Mouse (Mus musculus): Measurements from ENCODE around the gene Rnf216. TPM values are rescaled to one million over a fixed set of nuclear protein-coding genes. Genes with fewer than 3 reads are reported as not detected.

Gene Rnf216
- polyA plus RNA-seq, 1 experiment from 2014 or later, result 46.9 TPM

- H3K4me2 ChIP-seq, result peak overlapping the region; percentile 76
- peak overlapping the region; percentile 98 for H3K27ac ChIP-seq
- H3K36me3 ChIP-seq, result peaks cover 27% of the 10 kb centered on the region
- H3K4me3 ChIP-seq (replicated peaks), result peak overlapping the region; percentile 60
- H3K9ac ChIP-seq, result peak overlapping the region; percentile 84
- WGBS, result 6% methylated on average over 13 of the region's 13 CpGs
- H3K9me3 ChIP-seq (replicated peaks), result no peaks in the 10 kb centered on the region
- ATAC-seq (replicated peaks; ENCODE audit: low FRiP score), result peak; percentile 10; the same call in 1 of the 2 replicates
- H3K27me3 ChIP-seq, result no peaks in the 10 kb centered on the region
- H3K4me1 ChIP-seq, result peaks cover 57% of the 10 kb centered on the region
Measured at GRCm38 (mm10) chr5:142963003-142963704, 149.6 kb downstream of the Rnf216 start.

GRCm38 (mm10) chr5:142962444-142962961, 150.3 kb downstream of the Rnf216 start:
- peaks cover 22% of the 10 kb centered on the region for H3K36me3 ChIP-seq
- H3K27me3 ChIP-seq, result no peaks in the 10 kb centered on the region
- H3K27ac ChIP-seq, result peak overlapping the region; percentile 98
- ATAC-seq (replicated peaks; ENCODE audit: low FRiP score), result no peak
- H3K4me1 ChIP-seq, result peaks cover 54% of the 10 kb centered on the region
- H3K4me3 ChIP-seq (replicated peaks), result peak overlapping the region; percentile 60
- H3K9ac ChIP-seq, result peak overlapping the region; percentile 84
- no peaks in the 10 kb centered on the region for H3K9me3 ChIP-seq (replicated peaks)
- H3K4me2 ChIP-seq, result peak overlapping the region; percentile 76
- WGBS, result 1% methylated on average over 11 of the region's 11 CpGs

DNA sequence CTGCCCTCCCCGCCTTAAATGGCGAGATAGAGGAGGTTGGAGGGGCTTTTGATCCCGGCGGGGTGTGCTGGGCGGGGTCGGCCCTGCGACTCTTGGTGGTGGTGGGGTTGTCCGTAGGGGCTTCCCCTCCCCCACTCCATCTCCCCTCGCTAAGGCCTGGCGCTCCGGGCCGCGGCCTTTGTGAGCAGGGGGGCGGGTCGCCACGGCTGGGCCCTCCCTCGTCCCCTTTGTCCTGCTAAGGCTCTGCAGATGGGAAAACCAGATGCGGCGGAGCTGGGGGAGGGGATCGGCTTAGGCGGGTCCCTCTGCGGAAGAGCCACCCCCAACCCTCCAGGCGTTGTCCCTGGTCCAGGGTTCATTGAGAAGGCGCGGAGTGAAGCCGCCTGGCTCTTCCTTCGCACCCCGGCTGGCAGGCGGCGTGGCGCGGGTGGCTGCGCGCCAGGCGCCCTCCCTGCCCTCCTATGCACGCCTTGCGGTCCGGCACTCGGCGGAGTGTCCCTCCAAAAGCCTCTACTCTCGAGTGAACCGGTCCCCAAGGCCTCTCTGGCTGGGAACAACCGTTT, 150.8 kb downstream of the Rnf216 start:
- Histone ChIP-seq H3K9ac (peak overlapping the region; percentile 84), H3K36me3 (peaks cover 17% of the 10 kb centered on the region), H3K27me3 (no peaks in the 10 kb centered on the region), H3K4me2 (peak overlapping the region; percentile 76), H3K27ac (peak overlapping the region; percentile 98), H3K9me3 (replicated peaks) (no peaks in the 10 kb centered on the region), H3K4me3 (replicated peaks) (peak overlapping the region; percentile 60), H3K4me1 (peaks cover 54% of the 10 kb centered on the region)
- peak; percentile 78 for ATAC-seq (replicated peaks; ENCODE audit: low FRiP score)
- under 1% methylated on average over 43 of the region's 43 CpGs for WGBS

GRCm38 (mm10) chr5:142961398-142961880, 151.4 kb downstream of the Rnf216 start:
- Histone ChIP-seq H3K4me3 (replicated peaks) (peak overlapping the region; percentile 60), H3K9me3 (replicated peaks) (no peaks in the 10 kb centered on the region), H3K4me1 (peaks cover 54% of the 10 kb centered on the region), H3K36me3 (peaks cover 13% of the 10 kb centered on the region), H3K4me2 (peak overlapping the region; percentile 76), H3K27ac (peak overlapping the region; percentile 98), H3K27me3 (no peaks in the 10 kb centered on the region), H3K9ac (peak overlapping the region; percentile 84)
- ATAC-seq (replicated peaks; ENCODE audit: low FRiP score), result peak; percentile 59
- WGBS, result 3% methylated on average over 15 of the region's 15 CpGs

- no peaks in the 10 kb centered on the region for H3K9me3 ChIP-seq (replicated peaks)
- H3K9ac ChIP-seq, result peak overlapping the region; percentile 84
- no peaks in the 10 kb centered on the region for H3K27me3 ChIP-seq
- peaks cover 50% of the 10 kb centered on the region for H3K4me1 ChIP-seq
- WGBS, result under 1% methylated on average over 59 of the region's 59 CpGs
- peaks cover 8% of the 10 kb centered on the region; the same call in 1 of the 2 replicates for H3K36me3 ChIP-seq
- peak overlapping the region; percentile 60 for H3K4me3 ChIP-seq (replicated peaks)
- ATAC-seq (replicated peaks; ENCODE audit: low FRiP score), result 0 out of 2 replicates have a peak, but pooled peaks have one; percentile 3
- H3K27ac ChIP-seq, result peak overlapping the region; percentile 98
- peak overlapping the region; percentile 76 for H3K4me2 ChIP-seq
Measured at GRCm38 (mm10) chr5:142960775-142961271, 152.0 kb downstream of the Rnf216 start.

- peak within 1 kb of the TSS; percentile 84 for H3K9ac ChIP-seq
- H3K27ac ChIP-seq, result peak within 1 kb of the TSS; percentile 98
- peak within 1 kb of the TSS; percentile 60 for H3K4me3 ChIP-seq (replicated peaks)
- H3K36me3 ChIP-seq, result 0 out of 2 replicates have a peak, but pooled peaks cover 4% of the 10 kb centered on the region
- H3K27me3 ChIP-seq, result no peaks in the 10 kb centered on the region
- peak within 1 kb of the TSS; percentile 76 for H3K4me2 ChIP-seq
- no peaks in the 10 kb centered on the region for H3K9me3 ChIP-seq (replicated peaks)
- 8% methylated on average over 43 of the region's 44 CpGs for WGBS
- ATAC-seq (replicated peaks; ENCODE audit: low FRiP score), result peak; percentile 60
- peaks cover 48% of the 10 kb centered on the region for H3K4me1 ChIP-seq
Measured at GRCm38 (mm10) chr5:142959576-142960556, 152.9 kb downstream of the Rnf216 start, which contains the start of gene Fscn1. Fscn1 (plus strand) TSS chr5:142960343.

DNA sequence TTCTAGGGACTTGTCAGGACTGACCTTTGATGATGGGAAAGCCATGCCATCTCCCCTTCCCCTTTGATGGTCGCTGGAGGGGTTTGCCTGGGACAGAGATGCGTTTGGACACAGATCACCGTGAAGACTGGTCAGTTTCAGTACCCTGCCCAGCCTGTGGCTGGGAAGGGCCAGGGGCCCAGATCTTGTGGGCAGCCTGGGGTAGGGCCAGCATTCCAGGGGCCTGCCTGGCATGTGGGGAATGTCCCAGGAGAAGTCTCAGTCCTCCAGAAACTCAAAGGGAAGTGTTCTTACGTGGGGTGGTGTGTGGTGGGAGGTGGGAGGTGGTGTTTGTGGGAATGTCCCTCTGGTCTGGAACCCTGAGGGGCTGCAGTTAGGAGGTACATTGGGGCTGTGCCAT, 153.6 kb downstream of the Rnf216 start:
- no peak overlapping the region for H3K4me2 ChIP-seq
- WGBS, result 68% methylated on average over 4 of the region's 4 CpGs
- no peak for ATAC-seq (replicated peaks; ENCODE audit: low FRiP score)
- H3K27me3 ChIP-seq, result no peaks in the 10 kb centered on the region
- no peak overlapping the region for H3K9ac ChIP-seq
- H3K9me3 ChIP-seq (replicated peaks), result no peaks in the 10 kb centered on the region
- peaks cover 41% of the 10 kb centered on the region for H3K4me1 ChIP-seq
- H3K4me3 ChIP-seq (replicated peaks), result no peak overlapping the region
- no peak overlapping the region for H3K27ac ChIP-seq
- H3K36me3 ChIP-seq, result no peaks in the 10 kb centered on the region

GRCm38 (mm10) chr5:142958464-142958863, 154.3 kb downstream of the Rnf216 start:
- 91% methylated on average over 14 of the region's 14 CpGs for WGBS
- no peak for ATAC-seq (replicated peaks; ENCODE audit: low FRiP score)
- Histone ChIP-seq H3K4me2 (no peak overlapping the region), H3K9ac (no peak overlapping the region), H3K9me3 (replicated peaks) (no peaks in the 10 kb centered on the region), H3K4me3 (replicated peaks) (no peak overlapping the region), H3K27me3 (no peaks in the 10 kb centered on the region), H3K36me3 (no peaks in the 10 kb centered on the region), H3K27ac (no peak overlapping the region), H3K4me1 (peaks cover 34% of the 10 kb centered on the region)

GRCm38 (mm10) chr5:142956956-142957703, 155.7 kb downstream of the Rnf216 start:
- H3K36me3 ChIP-seq, result no peaks in the 10 kb centered on the region
- no peaks in the 10 kb centered on the region for H3K9me3 ChIP-seq (replicated peaks)
- H3K4me3 ChIP-seq (replicated peaks), result no peak overlapping the region
- 69% methylated on average over 6 of the region's 6 CpGs for WGBS
- H3K4me1 ChIP-seq, result peaks cover 21% of the 10 kb centered on the region
- no peaks in the 10 kb centered on the region for H3K27me3 ChIP-seq
- H3K4me2 ChIP-seq, result no peak overlapping the region
- no peak for ATAC-seq (replicated peaks; ENCODE audit: low FRiP score)
- no peak overlapping the region for H3K27ac ChIP-seq
- H3K9ac ChIP-seq, result no peak overlapping the region

DNA sequence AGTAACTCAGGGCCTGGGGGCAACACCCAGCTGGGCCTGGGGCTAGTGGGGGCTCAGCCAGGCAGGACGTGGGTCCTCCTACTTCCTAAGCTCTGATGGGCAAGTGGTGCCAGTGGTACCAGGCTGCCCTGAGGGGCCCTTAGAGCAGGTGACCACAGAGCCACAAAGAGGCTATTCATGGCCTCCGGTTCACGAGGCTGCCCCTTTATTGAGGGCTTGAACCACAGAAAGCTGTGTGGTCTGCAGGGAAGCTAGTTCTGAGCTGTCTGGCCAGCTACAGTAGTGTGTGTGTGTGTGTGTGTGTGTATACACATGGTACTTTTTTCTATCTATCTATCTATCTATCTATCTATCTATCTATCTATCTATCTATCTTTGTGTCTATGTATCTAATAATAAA, 159.2 kb downstream of the Rnf216 start:
- Histone ChIP-seq H3K9ac (no peak overlapping the region), H3K4me1 (peaks cover 8% of the 10 kb centered on the region), H3K4me3 (replicated peaks) (no peak overlapping the region), H3K27ac (no peak overlapping the region), H3K4me2 (no peak overlapping the region), H3K36me3 (no peaks in the 10 kb centered on the region), H3K9me3 (replicated peaks) (no peaks in the 10 kb centered on the region), H3K27me3 (no peaks in the 10 kb centered on the region)
- 76% methylated on average over 3 of the region's 3 CpGs for WGBS
- no peak for ATAC-seq (replicated peaks; ENCODE audit: low FRiP score)

DNA sequence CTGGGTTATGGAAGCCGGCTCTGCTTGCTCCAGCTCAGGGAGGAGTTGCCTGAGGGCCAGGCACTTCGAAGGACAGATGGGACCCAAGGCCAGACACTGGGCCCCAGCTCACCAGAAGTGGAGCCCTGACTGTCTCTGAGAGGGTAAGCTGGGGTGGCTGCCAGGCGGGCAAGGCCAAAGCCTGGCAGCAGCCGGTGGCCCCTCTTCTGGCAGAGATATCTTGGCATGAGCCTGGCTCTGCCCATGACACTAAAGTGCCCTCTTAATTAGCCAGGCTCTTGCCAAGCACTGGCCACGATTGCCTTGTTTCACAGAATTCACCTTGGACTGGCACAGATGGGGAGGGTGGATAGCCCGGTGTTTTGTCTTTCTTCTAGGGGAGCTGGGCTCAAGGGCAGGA, 162.4 kb downstream of the Rnf216 start:
- H3K9ac ChIP-seq, result no peak overlapping the region

More for the DNA sequence above, 162.4 kb downstream of the Rnf216 start:
- no peak overlapping the region for H3K4me2 ChIP-seq
- H3K27me3 ChIP-seq, result no peaks in the 10 kb centered on the region
- WGBS, result 91% methylated on average over 6 of the region's 6 CpGs
- no peak overlapping the region; the same call in 1 of the 2 replicates for H3K27ac ChIP-seq
- H3K4me3 ChIP-seq (replicated peaks), result no peak overlapping the region
- H3K36me3 ChIP-seq, result no peaks in the 10 kb centered on the region
- no peak for ATAC-seq (replicated peaks; ENCODE audit: low FRiP score)
- peaks cover 9% of the 10 kb centered on the region for H3K4me1 ChIP-seq
- H3K9me3 ChIP-seq (replicated peaks), result no peaks in the 10 kb centered on the region

Data from kidney, embryonic 15.5 days (tissue).